Mouse (Mus musculus) midbrain, embryonic 13.5 days (tissue): ENCODE data around the gene Olfr706. TPM values are rescaled to one million over a fixed set of nuclear protein-coding genes. Genes with fewer than 3 reads are reported as not detected.
"Not testable (repeated sequence)": the region's sequence is repeated elsewhere in the genome, so short reads cannot be mapped to it uniquely, and the experiment has no call there.

ENCODE experiments used
- ATAC-seq: fragments of 200-750 bp; cut with Nextera tagmentation; 2 replicates; pipeline ENCODE4 v1.8.0; 2017; ENCODE audit warnings: mild to moderate bottlenecking, moderate TSS enrichment, moderate library complexity
- H3K27ac ChIP-seq: fragments of 300-500 bp; sonication (generic); 2 replicates; pipeline ENCODE4 v1.5.1; 2015; ENCODE audit warnings: inconsistent platforms, mild to moderate bottlenecking, moderate library complexity
- H3K27me3 ChIP-seq: fragments of 300-500 bp; sonication (generic); 2 replicates; pipeline ENCODE4 v1.6.1; 2015; ENCODE audit warnings: mild to moderate bottlenecking, inconsistent platforms
- H3K36me3 ChIP-seq: fragments of 300-500 bp; sonication (generic); 2 replicates; pipeline ENCODE4 v1.6.1; 2015; ENCODE audit warnings: mild to moderate bottlenecking, inconsistent platforms
- H3K4me1 ChIP-seq: fragments of 300-500 bp; sonication (generic); replicated peaks from 2 replicates; pipeline ENCODE4 v1.6.1; 2015; ENCODE audit warnings: inconsistent platforms
- H3K4me2 ChIP-seq: fragments of 300-500 bp; sonication (generic); replicated peaks from 2 replicates; pipeline ENCODE4 v1.6.1; 2015; ENCODE audit warnings: moderate library complexity, mild to moderate bottlenecking, inconsistent platforms
- H3K4me3 ChIP-seq: fragments of 300-500 bp; sonication (generic); replicated peaks from 2 replicates; pipeline ENCODE4 v1.5.1; 2015; ENCODE audit warnings: mild to moderate bottlenecking, inconsistent platforms
- H3K9ac ChIP-seq: fragments of 300-500 bp; sonication (generic); replicated peaks from 2 replicates; pipeline ENCODE4 v1.6.1; 2015; ENCODE audit warnings: mild to moderate bottlenecking, inconsistent platforms
- H3K9me3 ChIP-seq: fragments of 300-500 bp; sonication (generic); 2 replicates; pipeline ENCODE4 v1.6.1; 2016; ENCODE audit warnings: mild to moderate bottlenecking, inconsistent platforms
- WGBS: fragments of 180-500 bp; shearing (Covaris S2); methylation state at CpG from one replicate; pipeline ENCODE4 v1.1.7; 2015; 5-methylcytosine and 5-hydroxymethylcytosine counted together
- polyA plus RNA-seq: library from polyadenylated mRNA; unstranded; fragments of >200 nt; fragmentation: Nextera tagmentation; extraction: Ambion mirVana; gene quantifications from 2 replicates; pipeline ENCODE4 v1.2.1, GENCODE M21; 2015

The Olfr706 gene
- not detected in 2 replicates for polyA plus RNA-seq

- H3K36me3 ChIP-seq = no peaks in the 10 kb centered on the region
- H3K4me1 ChIP-seq = no peaks in the 10 kb centered on the region
- no peak within 1 kb of the TSS for H3K9ac ChIP-seq
- H3K4me3 ChIP-seq = no peak within 1 kb of the TSS
- 91% methylated on average over 2 of the region's 2 CpGs for WGBS
- no peak within 1 kb of the TSS for H3K27ac ChIP-seq
- no peaks in the 10 kb centered on the region for H3K9me3 ChIP-seq
- no peak within 1 kb of the TSS for H3K4me2 ChIP-seq
- no peaks in the 10 kb centered on the region for H3K27me3 ChIP-seq
- no peak for ATAC-seq
These were observed at the start of gene Olfr706 for GRCm38 (mm10) chr7:106888062-106888461. Olfr706 (minus strand) TSS chr7:106888162.

DNA sequence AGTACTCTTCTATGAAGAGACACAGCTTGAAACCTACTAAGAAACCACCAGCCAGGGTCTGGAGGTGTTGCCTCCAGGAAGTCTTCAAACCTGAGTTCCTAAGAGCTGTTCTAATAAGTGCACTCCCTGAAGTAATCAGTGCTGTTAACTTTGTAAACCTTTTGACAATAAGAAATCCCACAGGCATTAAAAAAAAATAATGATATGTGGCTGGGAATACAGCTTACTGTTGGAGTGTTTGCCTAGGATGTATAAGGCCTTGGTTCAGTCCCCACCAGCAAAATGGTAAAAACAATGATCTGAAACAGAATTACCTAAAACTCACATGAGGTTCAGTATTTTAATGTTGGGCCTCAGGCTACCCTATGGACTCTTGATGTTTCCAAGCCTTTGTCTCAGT is 44.2 kb upstream of the Olfr706 start, which contains the start of gene Olfr709-ps1:
TSS of gene Olfr709-ps1 (minus strand) at position 101 of the 400 bp plus-strand sequence.
- H3K4me1 ChIP-seq = no peaks in the 10 kb centered on the region
- no peak within 1 kb of the TSS for H3K27ac ChIP-seq
- no peak within 1 kb of the TSS for H3K4me2 ChIP-seq
- no peaks in the 10 kb centered on the region for H3K36me3 ChIP-seq
- ATAC-seq = no peak
- H3K4me3 ChIP-seq = no peak within 1 kb of the TSS
- H3K27me3 ChIP-seq = no peaks in the 10 kb centered on the region
- H3K9ac ChIP-seq = no peak within 1 kb of the TSS
- H3K9me3 ChIP-seq = no peaks in the 10 kb centered on the region

DNA sequence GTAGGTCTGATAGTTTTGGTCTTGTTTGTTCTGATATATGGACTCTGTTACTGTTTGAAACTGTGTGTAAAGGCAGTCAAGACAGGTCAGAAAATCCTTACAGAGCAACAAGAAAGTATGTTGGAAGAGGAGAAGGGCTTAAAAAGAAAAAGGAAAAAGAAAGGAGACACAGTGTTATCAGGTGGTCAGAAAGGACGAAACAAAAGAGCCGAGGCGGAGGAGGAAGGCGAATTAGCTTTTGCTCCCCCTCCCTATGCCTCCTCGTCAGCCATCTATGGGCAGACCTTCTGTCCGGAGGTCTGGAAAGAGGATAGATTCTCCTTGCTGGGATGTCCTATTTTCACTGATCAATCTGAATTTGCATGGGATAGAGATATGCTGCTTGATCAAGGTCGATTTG is 33.0 kb upstream of the Olfr706 start:
- not testable (repeated sequence) for H3K36me3 ChIP-seq, H3K4me1 ChIP-seq, H3K4me3 ChIP-seq, H3K9me3 ChIP-seq, H3K4me2 ChIP-seq, ATAC-seq, H3K27me3 ChIP-seq, H3K9ac ChIP-seq, H3K27ac ChIP-seq
- 82% methylated on average over 7 of the region's 7 CpGs for WGBS

GRCm38 (mm10) chr7:106907676-106908075 is 19.7 kb upstream of the Olfr706 start, which contains the start of gene Olfr1532-ps1:
Olfr1532-ps1 (plus strand) TSS chr7:106908001.
- no peaks in the 10 kb centered on the region for H3K9me3 ChIP-seq
- WGBS = 78% methylated on average over 2 of the region's 2 CpGs

DNA sequence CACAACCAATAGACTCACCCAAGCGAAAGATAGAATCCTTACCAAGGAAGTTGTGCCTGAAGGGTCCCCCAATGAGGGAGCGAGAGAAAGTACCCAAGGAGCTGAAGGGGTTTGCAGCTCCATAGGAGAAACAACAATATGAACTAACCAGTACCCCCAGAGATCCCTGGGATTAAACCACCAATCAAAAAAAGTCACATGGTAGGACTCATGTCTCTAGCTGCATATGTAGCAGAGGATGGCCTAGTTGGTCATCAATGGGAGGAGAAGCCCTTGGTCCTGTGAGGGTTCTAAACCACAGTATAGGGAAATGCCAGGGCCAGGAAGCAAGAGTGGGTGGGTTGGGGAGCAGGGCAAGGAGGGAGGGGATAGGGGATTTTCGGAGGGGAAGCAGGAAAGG is 13.2 kb upstream of the Olfr706 start, which contains the start of gene Olfr707:
TSS of gene Olfr707 (minus strand) at position 101 of the 400 bp plus-strand sequence.
- H3K27ac ChIP-seq, H3K4me3 ChIP-seq, H3K4me1 ChIP-seq, H3K36me3 ChIP-seq, ATAC-seq, H3K27me3 ChIP-seq, H3K4me2 ChIP-seq, H3K9me3 ChIP-seq, H3K9ac ChIP-seq: not testable (repeated sequence)
- 91% methylated on average over 3 of the region's 3 CpGs for WGBS

More at GRCm38 (mm10) chr7:106907676-106908075, 19.7 kb upstream of the Olfr706 start, which contains the start of gene Olfr1532-ps1:
- H3K27ac ChIP-seq = no peak within 1 kb of the TSS
- no peaks in the 10 kb centered on the region for H3K4me1 ChIP-seq
- ATAC-seq = no peak
- H3K36me3 ChIP-seq = no peaks in the 10 kb centered on the region
- no peak within 1 kb of the TSS for H3K4me2 ChIP-seq
- no peaks in the 10 kb centered on the region for H3K27me3 ChIP-seq
- H3K4me3 ChIP-seq = no peak within 1 kb of the TSS
- H3K9ac ChIP-seq = no peak within 1 kb of the TSS

- Histone ChIP-seq H3K36me3 (no peaks in the 10 kb centered on the region), H3K4me1 (no peaks in the 10 kb centered on the region), H3K4me2 (no peak within 1 kb of the TSS), H3K4me3 (no peak within 1 kb of the TSS), H3K9ac (no peak within 1 kb of the TSS), H3K27me3 (no peaks in the 10 kb centered on the region), H3K27ac (no peak within 1 kb of the TSS), H3K9me3 (no peaks in the 10 kb centered on the region)
- WGBS = 82% methylated on average over 3 of the region's 3 CpGs
- ATAC-seq = no peak
These were observed 11.2 kb downstream of the Olfr706 start, which contains the start of gene Olfr705 for GRCm38 (mm10) chr7:106876791-106877190. Olfr705 (minus strand) TSS chr7:106876891.

GRCm38 (mm10) chr7:106862885-106863284 is 25.1 kb downstream of the Olfr706 start, which contains the start of gene Olfr704:
Olfr704 (plus strand) TSS chr7:106863185.
- H3K4me1 ChIP-seq = no peaks in the 10 kb centered on the region
- no peak within 1 kb of the TSS for H3K4me2 ChIP-seq
- H3K27me3 ChIP-seq = no peaks in the 10 kb centered on the region
- no peak within 1 kb of the TSS for H3K27ac ChIP-seq
- H3K4me3 ChIP-seq = no peak within 1 kb of the TSS
- no peak within 1 kb of the TSS for H3K9ac ChIP-seq
- H3K9me3 ChIP-seq = no peaks in the 10 kb centered on the region
- no peaks in the 10 kb centered on the region for H3K36me3 ChIP-seq
- ATAC-seq = no peak

- WGBS = 58% methylated on average over 2 of the region's 2 CpGs
- no peaks in the 10 kb centered on the region for H3K4me1 ChIP-seq
- H3K27ac ChIP-seq = no peak within 1 kb of the TSS
- no peak within 1 kb of the TSS for H3K4me3 ChIP-seq
- H3K9ac ChIP-seq = no peak within 1 kb of the TSS
- H3K36me3 ChIP-seq = no peaks in the 10 kb centered on the region
- no peaks in the 10 kb centered on the region for H3K27me3 ChIP-seq
- no peaks in the 10 kb centered on the region for H3K9me3 ChIP-seq
- ATAC-seq = no peak
- no peak within 1 kb of the TSS for H3K4me2 ChIP-seq
These were observed 44.9 kb downstream of the Olfr706 start, which contains the start of gene Olfr703 for GRCm38 (mm10) chr7:106843060-106843459. Olfr703 (plus strand) TSS chr7:106843360.

- no peak within 1 kb of the TSS for H3K4me2 ChIP-seq
- H3K9me3 ChIP-seq = no peaks in the 10 kb centered on the region
- no peaks in the 10 kb centered on the region for H3K4me1 ChIP-seq
- no peaks in the 10 kb centered on the region for H3K27me3 ChIP-seq
- H3K9ac ChIP-seq = no peak within 1 kb of the TSS
- no peak for ATAC-seq
- no peak within 1 kb of the TSS for H3K27ac ChIP-seq
- no peak within 1 kb of the TSS for H3K4me3 ChIP-seq
- H3K36me3 ChIP-seq = no peaks in the 10 kb centered on the region
These were observed 54.2 kb downstream of the Olfr706 start, which contains the start of gene Olfr702 for GRCm38 (mm10) chr7:106833793-106834192. Olfr702 (minus strand) TSS chr7:106833893.

Other genes with a start within 250 kb of the Olfr706 start
- gene Olfr693, start 207.6 kb downstream of the Olfr706 start, polyA plus RNA-seq = not detected in 2 replicates
- gene Olfr694, start 196.3 kb downstream of the Olfr706 start, polyA plus RNA-seq = not detected in 2 replicates
- gene Olfr695, start 171.8 kb downstream of the Olfr706 start, polyA plus RNA-seq = not detected in 2 replicates
- not detected in 2 replicates for gene Olfr697, start 145.7 kb downstream of the Olfr706 start, polyA plus RNA-seq
- gene Olfr698, start 132.8 kb downstream of the Olfr706 start, polyA plus RNA-seq = not detected in 2 replicates
- not detected in 2 replicates for gene Olfr699, start 95.0 kb downstream of the Olfr706 start, polyA plus RNA-seq
- not detected in 2 replicates for gene Olfr700, start 79.3 kb downstream of the Olfr706 start, polyA plus RNA-seq
- not detected in 2 replicates for gene Olfr701, start 74.0 kb downstream of the Olfr706 start, polyA plus RNA-seq
- not detected in 2 replicates for gene Olfr702, start 54.3 kb downstream of the Olfr706 start, polyA plus RNA-seq
- not detected in 2 replicates for gene Olfr703, start 44.8 kb downstream of the Olfr706 start, polyA plus RNA-seq
- not detected in 2 replicates for gene Olfr704, start 25.0 kb downstream of the Olfr706 start, polyA plus RNA-seq
- not detected in 2 replicates for gene Olfr705, start 11.3 kb downstream of the Olfr706 start, polyA plus RNA-seq
- not detected in 2 replicates for gene Olfr707, start 13.1 kb upstream of the Olfr706 start, polyA plus RNA-seq
- not detected in 2 replicates for gene Olfr1532-ps1, start 19.8 kb upstream of the Olfr706 start, polyA plus RNA-seq
- gene Olfr709-ps1, start 44.1 kb upstream of the Olfr706 start, polyA plus RNA-seq = not detected in 2 replicates
- gene Olfr710, start 60.1 kb upstream of the Olfr706 start, polyA plus RNA-seq = not detected in 2 replicates
- not detected in 2 replicates for gene Olfr6, start 75.8 kb upstream of the Olfr706 start, polyA plus RNA-seq
- gene Olfr711, start 87.3 kb upstream of the Olfr706 start, polyA plus RNA-seq = not detected in 2 replicates
- gene Olfr2, start 117.9 kb upstream of the Olfr706 start, polyA plus RNA-seq = not detected in 2 replicates
- gene Olfr713, start 143.0 kb upstream of the Olfr706 start, polyA plus RNA-seq = not detected in 2 replicates
- gene Olfr714, start 182.8 kb upstream of the Olfr706 start, polyA plus RNA-seq = not detected in 2 replicates
- not detected in 2 replicates for gene Olfr17, start 205.1 kb upstream of the Olfr706 start, polyA plus RNA-seq
- gene Olfr715b, start 222.2 kb upstream of the Olfr706 start, polyA plus RNA-seq = not detected in 2 replicates
- not detected in 2 replicates for gene Olfr715, start 242.9 kb upstream of the Olfr706 start, polyA plus RNA-seq